Mouse (Mus musculus): ENCODE results near the gene Nrf1. TPM values are rescaled to one million over a fixed set of nuclear protein-coding genes. Genes with fewer than 3 reads are reported as not detected.
A peak's percentile ranks its signal among the peaks of the same experiment; 100 is the strongest.

The Nrf1 gene
- polyA plus RNA-seq, 1 experiment, result 66.8 TPM

- Histone ChIP-seq H3K4me3 (ENCODE audit: low read depth, low read length) (no peak overlapping the region), H3K27ac (ENCODE audit: insufficient read depth, low read length) (no peak overlapping the region), H3K36me3 (ENCODE audit: control insufficient read depth, insufficient read depth, low read length, poor library complexity, severe bottlenecking) (no peaks in the 10 kb centered on the region), H3K4me1 (ENCODE audit: control insufficient read depth, insufficient read depth, low read length) (no peaks in the 10 kb centered on the region), H3K27me3 (ENCODE audit: control insufficient read depth, insufficient read depth, low read length, poor library complexity, severe bottlenecking) (no peaks in the 10 kb centered on the region), H3K9ac (ENCODE audit: low read depth, poor library complexity, severe bottlenecking) (no peak overlapping the region), H3K9me3 (replicated peaks; ENCODE audit: control insufficient read depth, insufficient read depth, low read length, poor library complexity, severe bottlenecking) (no peaks in the 10 kb centered on the region)
- TF ChIP-seq CTCF (IDR thresholded peaks at IDR 0.05; ENCODE audit: low read depth, low read length) (no peak), POLR2A (IDR thresholded peaks at IDR 0.05; ENCODE audit: insufficient read depth, low read length) (no peak), EP300 (IDR thresholded peaks at IDR 0.05; ENCODE audit: insufficient read depth, low read depth, low read length) (no peak)
Observed at GRCm38 (mm10) chr6:30083307-30083706, 35.5 kb downstream of the Nrf1 start.

GRCm38 (mm10) chr6:30085351-30085750 lies 37.6 kb downstream of the Nrf1 start:
- no peaks in the 10 kb centered on the region for H3K9me3 ChIP-seq (replicated peaks; ENCODE audit: control insufficient read depth, insufficient read depth, low read length, poor library complexity, severe bottlenecking)
- no peak overlapping the region for H3K9ac ChIP-seq (ENCODE audit: low read depth, poor library complexity, severe bottlenecking)
- no peak overlapping the region for H3K27ac ChIP-seq (ENCODE audit: insufficient read depth, low read length)
- peaks cover 8% of the 10 kb centered on the region; the same call in 1 of the 2 replicates for H3K36me3 ChIP-seq (ENCODE audit: control insufficient read depth, insufficient read depth, low read length, poor library complexity, severe bottlenecking)
- H3K4me3 ChIP-seq (ENCODE audit: low read depth, low read length), result no peak overlapping the region
- no peaks in the 10 kb centered on the region for H3K27me3 ChIP-seq (ENCODE audit: control insufficient read depth, insufficient read depth, low read length, poor library complexity, severe bottlenecking)
- TF ChIP-seq CTCF (IDR thresholded peaks at IDR 0.05; ENCODE audit: low read depth, low read length) (no peak), EP300 (IDR thresholded peaks at IDR 0.05; ENCODE audit: insufficient read depth, low read depth, low read length) (no peak), POLR2A (IDR thresholded peaks at IDR 0.05; ENCODE audit: insufficient read depth, low read length) (no peak)
- H3K4me1 ChIP-seq (ENCODE audit: control insufficient read depth, insufficient read depth, low read length), result no peaks in the 10 kb centered on the region

- Histone ChIP-seq H3K27me3 (ENCODE audit: control insufficient read depth, insufficient read depth, low read length, poor library complexity, severe bottlenecking) (no peaks in the 10 kb centered on the region), H3K36me3 (ENCODE audit: control insufficient read depth, insufficient read depth, low read length, poor library complexity, severe bottlenecking) (peaks cover 18% of the 10 kb centered on the region), H3K4me3 (ENCODE audit: low read depth, low read length) (no peak overlapping the region), H3K9ac (ENCODE audit: low read depth, poor library complexity, severe bottlenecking) (no peak overlapping the region), H3K9me3 (replicated peaks; ENCODE audit: control insufficient read depth, insufficient read depth, low read length, poor library complexity, severe bottlenecking) (no peaks in the 10 kb centered on the region), H3K4me1 (ENCODE audit: control insufficient read depth, insufficient read depth, low read length) (no peaks in the 10 kb centered on the region), H3K27ac (ENCODE audit: insufficient read depth, low read length) (no peak overlapping the region)
- TF ChIP-seq CTCF (IDR thresholded peaks at IDR 0.05; ENCODE audit: low read depth, low read length) (no peak), POLR2A (IDR thresholded peaks at IDR 0.05; ENCODE audit: insufficient read depth, low read length) (no peak), EP300 (IDR thresholded peaks at IDR 0.05; ENCODE audit: insufficient read depth, low read depth, low read length) (no peak)
Observed at GRCm38 (mm10) chr6:30091221-30091620, 43.4 kb downstream of the Nrf1 start.

- no peaks in the 10 kb centered on the region for H3K4me1 ChIP-seq (ENCODE audit: control insufficient read depth, insufficient read depth, low read length)
- peaks cover 20% of the 10 kb centered on the region for H3K36me3 ChIP-seq (ENCODE audit: control insufficient read depth, insufficient read depth, low read length, poor library complexity, severe bottlenecking)
- no peaks in the 10 kb centered on the region for H3K9me3 ChIP-seq (replicated peaks; ENCODE audit: control insufficient read depth, insufficient read depth, low read length, poor library complexity, severe bottlenecking)
- no peak overlapping the region for H3K27ac ChIP-seq (ENCODE audit: insufficient read depth, low read length)
- TF ChIP-seq EP300 (IDR thresholded peaks at IDR 0.05; ENCODE audit: insufficient read depth, low read depth, low read length), result no peak
- TF ChIP-seq POLR2A (IDR thresholded peaks at IDR 0.05; ENCODE audit: insufficient read depth, low read length), result no peak
- no peak for TF ChIP-seq CTCF (IDR thresholded peaks at IDR 0.05; ENCODE audit: low read depth, low read length)
- no peaks in the 10 kb centered on the region for H3K27me3 ChIP-seq (ENCODE audit: control insufficient read depth, insufficient read depth, low read length, poor library complexity, severe bottlenecking)
- no peak overlapping the region for H3K4me3 ChIP-seq (ENCODE audit: low read depth, low read length)
- H3K9ac ChIP-seq (ENCODE audit: low read depth, poor library complexity, severe bottlenecking), result no peak overlapping the region
Observed at GRCm38 (mm10) chr6:30092816-30093215, 45.0 kb downstream of the Nrf1 start.

- peaks cover 28% of the 10 kb centered on the region for H3K36me3 ChIP-seq (ENCODE audit: control insufficient read depth, insufficient read depth, low read length, poor library complexity, severe bottlenecking)
- no peaks in the 10 kb centered on the region for H3K9me3 ChIP-seq (replicated peaks; ENCODE audit: control insufficient read depth, insufficient read depth, low read length, poor library complexity, severe bottlenecking)
- no peaks in the 10 kb centered on the region for H3K4me1 ChIP-seq (ENCODE audit: control insufficient read depth, insufficient read depth, low read length)
- TF ChIP-seq POLR2A (IDR thresholded peaks at IDR 0.05; ENCODE audit: insufficient read depth, low read length) (no peak), EP300 (IDR thresholded peaks at IDR 0.05; ENCODE audit: insufficient read depth, low read depth, low read length) (0 out of 2 replicates have a peak, but pooled peaks have one; percentile 39), CTCF (IDR thresholded peaks at IDR 0.05; ENCODE audit: low read depth, low read length) (no peak)
- no peak overlapping the region for H3K4me3 ChIP-seq (ENCODE audit: low read depth, low read length)
- H3K9ac ChIP-seq (ENCODE audit: low read depth, poor library complexity, severe bottlenecking), result no peak overlapping the region
- H3K27me3 ChIP-seq (ENCODE audit: control insufficient read depth, insufficient read depth, low read length, poor library complexity, severe bottlenecking), result no peaks in the 10 kb centered on the region
- H3K27ac ChIP-seq (ENCODE audit: insufficient read depth, low read length), result 0 out of 2 replicates have a peak overlapping the region, but pooled peaks have one; percentile 30
Observed at GRCm38 (mm10) chr6:30101773-30102415, 54.1 kb downstream of the Nrf1 start.

- H3K9ac ChIP-seq (ENCODE audit: low read depth, poor library complexity, severe bottlenecking), result no peak overlapping the region
- no peaks in the 10 kb centered on the region for H3K4me1 ChIP-seq (ENCODE audit: control insufficient read depth, insufficient read depth, low read length)
- H3K36me3 ChIP-seq (ENCODE audit: control insufficient read depth, insufficient read depth, low read length, poor library complexity, severe bottlenecking), result peaks cover 31% of the 10 kb centered on the region
- H3K9me3 ChIP-seq (replicated peaks; ENCODE audit: control insufficient read depth, insufficient read depth, low read length, poor library complexity, severe bottlenecking), result no peaks in the 10 kb centered on the region
- H3K27ac ChIP-seq (ENCODE audit: insufficient read depth, low read length), result no peak overlapping the region
- no peak for TF ChIP-seq CTCF (IDR thresholded peaks at IDR 0.05; ENCODE audit: low read depth, low read length)
- no peak overlapping the region for H3K4me3 ChIP-seq (ENCODE audit: low read depth, low read length)
- no peaks in the 10 kb centered on the region for H3K27me3 ChIP-seq (ENCODE audit: control insufficient read depth, insufficient read depth, low read length, poor library complexity, severe bottlenecking)
Observed at GRCm38 (mm10) chr6:30106091-30106490, 58.3 kb downstream of the Nrf1 start.

Measured in ES-Bruce4 (cell line).